Mouse (Mus musculus) intestine, embryonic 14.5 days (tissue): ENCODE results near the gene Wfdc6a. TPM values are rescaled to one million over a fixed set of nuclear protein-coding genes. Genes with fewer than 3 reads are reported as not detected.
A peak's percentile ranks its signal among the peaks of the same experiment; 100 is the strongest.
"Not testable (repeated sequence)": the region's sequence is repeated elsewhere in the genome, so short reads cannot be mapped to it uniquely, and the experiment has no call there.

Experiments
- ATAC-seq: fragments of 200-750 bp; cut with Nextera tagmentation; replicated peaks from 2 replicates; pipeline ENCODE4 v1.8.0; 2017; ENCODE audit warnings: low read depth, moderate number of reproducible peaks, moderate TSS enrichment, moderate library complexity; ENCODE audit not compliant: low FRiP score, low TSS enrichment
- DNase-seq: peaks from one replicate; pipeline ENCODE4 v3.0.0-alpha.2; 2018; ENCODE audit warnings: low spot score
- H3K27ac ChIP-seq: fragments of 300-500 bp; sonication (generic); 2 replicates; pipeline ENCODE4 v1.5.1; 2014; ENCODE audit warnings: low read depth, mild to moderate bottlenecking, control low read depth
- H3K27me3 ChIP-seq: fragments of 300-500 bp; sonication (generic); replicated peaks from 2 replicates; pipeline ENCODE4 v1.6.1; 2014; ENCODE audit warnings: low read length, control low read depth; ENCODE audit not compliant: control insufficient read depth, insufficient read depth
- H3K36me3 ChIP-seq: fragments of 300-500 bp; sonication (generic); 2 replicates; pipeline ENCODE4 v1.6.1; 2014; ENCODE audit warnings: low read length, control low read depth; ENCODE audit not compliant: control insufficient read depth, insufficient read depth
- H3K4me1 ChIP-seq: fragments of 300-500 bp; sonication (generic); replicated peaks from 2 replicates; pipeline ENCODE4 v1.6.1; 2014; ENCODE audit warnings: low read length, control low read depth, mixed read lengths; ENCODE audit not compliant: control insufficient read depth, insufficient read depth
- H3K4me2 ChIP-seq: fragments of 300-500 bp; sonication (generic); 2 replicates; pipeline ENCODE4 v1.6.1; 2014; ENCODE audit warnings: low read length
- H3K4me3 ChIP-seq: fragments of 300-500 bp; sonication (generic); 2 replicates; pipeline ENCODE4 v1.5.1; 2014; ENCODE audit warnings: low read depth, low read length, control low read depth, mixed read lengths
- H3K9ac ChIP-seq: fragments of 300-500 bp; sonication (generic); 2 replicates; pipeline ENCODE4 v1.6.1; 2014; ENCODE audit warnings: mild to moderate bottlenecking, low read length
- H3K9me3 ChIP-seq: fragments of 300-500 bp; sonication (generic); 2 replicates; pipeline ENCODE4 v1.6.1; 2016; ENCODE audit warnings: low read length, control low read depth; ENCODE audit not compliant: control insufficient read depth
- WGBS: fragments of 180-500 bp; shearing (Covaris S2); extraction: QIAGEN DNeasy Blood & Tissue Kit; methylation state at CpG from one replicate; pipeline ENCODE4 v1.1.7; 2014; 5-methylcytosine and 5-hydroxymethylcytosine counted together
- polyA plus RNA-seq: library from polyadenylated mRNA; unstranded; fragments of >200 nt; fragmentation: Nextera tagmentation; extraction: Ambion mirVana; gene quantifications from 2 replicates; pipeline ENCODE4 v1.2.1, GENCODE M21; 2014

Gene Wfdc6a
- polyA plus RNA-seq, 1 experiment from 2014 or later, result 1.5 TPM

- Histone ChIP-seq H3K4me3 (no peak within 1 kb of the TSS), H3K4me2 (no peak within 1 kb of the TSS), H3K27me3 (no peaks in the 10 kb centered on the region), H3K27ac (no peak within 1 kb of the TSS), H3K36me3 (no peaks in the 10 kb centered on the region), H3K9me3 (no peaks in the 10 kb centered on the region), H3K9ac (no peak within 1 kb of the TSS), H3K4me1 (no peaks in the 10 kb centered on the region)
- 84% methylated on average over 4 of the region's 4 CpGs for WGBS
- no peak for DNase-seq
- no peak for ATAC-seq
These were observed 8.2 kb upstream of the Wfdc6a start, which contains the start of gene Eppin for GRCm38 (mm10) chr2:164593494-164593893. Eppin (minus strand) TSS chr2:164593594.

GRCm38 (mm10) chr2:164592014-164592413 is 6.8 kb upstream of the Wfdc6a start:
- Histone ChIP-seq H3K27ac (no peak overlapping the region), H3K4me2 (no peak overlapping the region), H3K4me3 (no peak overlapping the region), H3K27me3 (no peaks in the 10 kb centered on the region), H3K9me3 (no peaks in the 10 kb centered on the region), H3K9ac (no peak overlapping the region), H3K4me1 (no peaks in the 10 kb centered on the region), H3K36me3 (no peaks in the 10 kb centered on the region)
- 8% methylated on average over 4 of the region's 4 CpGs for WGBS
- DNase-seq (peak; percentile 59), ATAC-seq (peak; percentile 32; the same call in 1 of the 2 replicates)

- not testable (repeated sequence) for H3K4me2 ChIP-seq, DNase-seq, ATAC-seq, H3K4me1 ChIP-seq, H3K36me3 ChIP-seq, H3K27me3 ChIP-seq, H3K9me3 ChIP-seq, H3K4me3 ChIP-seq, H3K27ac ChIP-seq, H3K9ac ChIP-seq
- whole genome bisulfite sequencing, result 79% methylated on average over 6 of the region's 6 CpGs
These were observed 11.9 kb downstream of the Wfdc6a start, which contains the start of gene Spint3 for GRCm38 (mm10) chr2:164573359-164573758. Spint3 (minus strand) TSS chr2:164573459.

- Histone ChIP-seq H3K9ac (no peak overlapping the region), H3K36me3 (0 out of 2 replicates have a peak, but pooled peaks cover 5% of the 10 kb centered on the region), H3K4me1 (peaks cover 7% of the 10 kb centered on the region; the same call in 1 of the 2 replicates), H3K9me3 (0 out of 2 replicates have a peak, but pooled peaks cover 3% of the 10 kb centered on the region), H3K27ac (no peak overlapping the region), H3K4me2 (no peak overlapping the region), H3K27me3 (no peaks in the 10 kb centered on the region), H3K4me3 (no peak overlapping the region)
- DNase-seq, result no peak
- no peak for ATAC-seq
- 79% methylated on average over 5 of the region's 5 CpGs for WGBS
These were observed 17.8 kb downstream of the Wfdc6a start for GRCm38 (mm10) chr2:164567460-164567859.

GRCm38 (mm10) chr2:164566997-164567396 is 18.2 kb downstream of the Wfdc6a start:
- no peak overlapping the region for H3K4me3 ChIP-seq
- H3K9ac ChIP-seq, result no peak overlapping the region
- H3K27me3 ChIP-seq, result no peaks in the 10 kb centered on the region
- no peak overlapping the region for H3K27ac ChIP-seq
- H3K9me3 ChIP-seq, result 0 out of 2 replicates have a peak, but pooled peaks cover 3% of the 10 kb centered on the region
- no peak overlapping the region for H3K4me2 ChIP-seq
- 0 out of 2 replicates have a peak, but pooled peaks cover 5% of the 10 kb centered on the region for H3K36me3 ChIP-seq
- no peak for ATAC-seq
- H3K4me1 ChIP-seq, result peaks cover 7% of the 10 kb centered on the region; the same call in 1 of the 2 replicates
- no peak for DNase-seq
- WGBS, result 86% methylated on average over 2 of the region's 2 CpGs

- ATAC-seq, result no peak
- Histone ChIP-seq H3K27me3 (no peaks in the 10 kb centered on the region), H3K4me3 (no peak overlapping the region), H3K4me1 (peaks cover 8% of the 10 kb centered on the region), H3K9me3 (0 out of 2 replicates have a peak, but pooled peaks cover 3% of the 10 kb centered on the region), H3K27ac (no peak overlapping the region), H3K36me3 (0 out of 2 replicates have a peak, but pooled peaks cover 5% of the 10 kb centered on the region), H3K9ac (peak overlapping the region; percentile 59; the same call in 1 of the 2 replicates), H3K4me2 (peak overlapping the region; percentile 93)
- WGBS, result 72% methylated on average over 5 of the region's 5 CpGs
- DNase-seq, result no peak
These were observed 20.9 kb downstream of the Wfdc6a start for GRCm38 (mm10) chr2:164564346-164564745.

GRCm38 (mm10) chr2:164563339-164564038 is 21.8 kb downstream of the Wfdc6a start:
- ATAC-seq, result peak; percentile 56
- peaks cover 15% of the 10 kb centered on the region for H3K4me1 ChIP-seq
- peak overlapping the region; percentile 93 for H3K4me2 ChIP-seq
- H3K4me3 ChIP-seq, result peak overlapping the region; percentile 47
- peak; percentile 81 for DNase-seq
- H3K27me3 ChIP-seq, result no peaks in the 10 kb centered on the region
- peak overlapping the region; percentile 27; the same call in 1 of the 2 replicates for H3K27ac ChIP-seq
- peak overlapping the region; percentile 59 for H3K9ac ChIP-seq
- WGBS, result 2% methylated on average over 32 of the region's 32 CpGs
- 0 out of 2 replicates have a peak, but pooled peaks cover 5% of the 10 kb centered on the region for H3K36me3 ChIP-seq
- H3K9me3 ChIP-seq, result 0 out of 2 replicates have a peak, but pooled peaks cover 3% of the 10 kb centered on the region

- WGBS, result 9% methylated on average over 22 of the region's 24 CpGs
- H3K27ac ChIP-seq, result peak within 1 kb of the TSS; percentile 27; the same call in 1 of the 2 replicates
- peak; percentile 10; the same call in 1 of the 2 replicates for ATAC-seq
These were observed 22.7 kb downstream of the Wfdc6a start, which contains the start of gene Wfdc2 for GRCm38 (mm10) chr2:164562391-164563188. Wfdc2 (plus strand) TSS chr2:164562413.

More at GRCm38 (mm10) chr2:164562391-164563188, 22.7 kb downstream of the Wfdc6a start, which contains the start of gene Wfdc2:
- peak; percentile 60 for DNase-seq
- H3K9me3 ChIP-seq, result 0 out of 2 replicates have a peak, but pooled peaks cover 3% of the 10 kb centered on the region
- H3K4me3 ChIP-seq, result peak within 1 kb of the TSS; percentile 47
- peak within 1 kb of the TSS; percentile 59 for H3K9ac ChIP-seq
- H3K27me3 ChIP-seq, result no peaks in the 10 kb centered on the region
- peaks cover 15% of the 10 kb centered on the region for H3K4me1 ChIP-seq
- H3K36me3 ChIP-seq, result 0 out of 2 replicates have a peak, but pooled peaks cover 5% of the 10 kb centered on the region
- peak within 1 kb of the TSS; percentile 93 for H3K4me2 ChIP-seq
